Mouse (Mus musculus): ENCODE results near the gene Krt27. TPM values are rescaled to one million over a fixed set of nuclear protein-coding genes. Genes with fewer than 3 reads are reported as not detected.

The Krt27 gene
- total RNA-seq (2012; rRNA removed), result not detected in 2 replicates
- total RNA-seq (2014; rRNA removed), result not detected in 2 replicates
- polyA plus RNA-seq (2012; ENCODE audit: insufficient read length, low read depth), result not detected in 2 replicates

GRCm38 (mm10) chr11:99351004-99351403, at the start of gene Krt27:
Krt27 (minus strand) TSS chr11:99351104.
- peaks cover 0 to 3% of the 10 kb centered on the region in 2 experiments; a peak in 2 of 4 replicates for H3K4me1 ChIP-seq (ENCODE audit: control insufficient read depth in 1 of 2, insufficient read depth in 2 of 2)
- no peak for DNase-seq (ENCODE audit: extremely low read depth)
- in situ Hi-C loops (cut with MboI; ENCODE audit: low pct_ligation_motif_present, low pct_unique_long_range_greater_than_20kb, low sequenced_read_pairs), result loop anchor here (5.0 kb wide), 1 partner anchor 34 kb away; no protein-coding TSS in a partner anchor

GRCm38 (mm10) chr11:99399956-99400549, 49.1 kb upstream of the Krt27 start:
- H3K4me3 ChIP-seq (replicated peaks in 1 of 3; ENCODE audit: low read depth in 2 of 3, low read length in 2 of 3, poor library complexity in 1 of 3), result no peak overlapping the region
- H3K27ac ChIP-seq (ENCODE audit: insufficient read depth, low read depth), result no peak overlapping the region
- TF ChIP-seq MAFK (IDR thresholded peaks at IDR 0.05; ENCODE audit: insufficient replicate concordance, low read length) (no peak), E2F4 (IDR thresholded peaks at IDR 0.05; ENCODE audit: insufficient replicate concordance, low read depth, low read length) (no peak), JUND (conservative IDR thresholded peaks at IDR 0.05; ENCODE audit: low read depth, low read length) (no peak), CHD1 (IDR thresholded peaks at IDR 0.05; ENCODE audit: low read depth, low read length) (no peak), IRF4 (IDR thresholded peaks at IDR 0.05; ENCODE audit: low read depth, low read length) (no peak), POLR2AphosphoS2 (IDR thresholded peaks at IDR 0.05; ENCODE audit: low read depth, low read length) (no peak), TCF12 (IDR thresholded peaks at IDR 0.05; ENCODE audit: low read depth, low read length) (no peak), ZC3H11A (IDR thresholded peaks at IDR 0.05; ENCODE audit: low read depth, low read length) (no peak), HCFC1 (IDR thresholded peaks at IDR 0.05; ENCODE audit: low read depth, low read length) (no peak), NRF1 (IDR thresholded peaks at IDR 0.05; ENCODE audit: low read depth, low read length) (no peak), MXI1 (IDR thresholded peaks at IDR 0.05; ENCODE audit: low read depth, low read length) (no peak), ZKSCAN1 (IDR thresholded peaks at IDR 0.05; ENCODE audit: borderline replicate concordance, low read depth, low read length) (no peak)
- H3K4me2 ChIP-seq (ENCODE audit: insufficient read depth, low read depth, poor library complexity, severe bottlenecking), result no peak overlapping the region
- dilution Hi-C loops (cut with MboI; ENCODE audit: extremely low pct_ligation_motif_present, extremely low pct_unique_long_range_greater_than_20kb, low sequenced_read_pairs), result no loop called here
- no peak for DNase-seq (ENCODE audit: extremely low read depth)
- peaks cover 0 to 3% of the 10 kb centered on the region in 2 experiments; a peak in 1 of 4 replicates for H3K4me1 ChIP-seq (ENCODE audit: control insufficient read depth in 1 of 2, insufficient read depth in 2 of 2)
- no peak overlapping the region for H3K9ac ChIP-seq (ENCODE audit: insufficient read depth, low read depth)
- H3K9me3 ChIP-seq (replicated peaks; ENCODE audit: low read length), result no peaks in the 10 kb centered on the region
- no peaks in the 10 kb centered on the region for H3K79me2 ChIP-seq (replicated peaks; ENCODE audit: control insufficient read depth, extremely low read depth, insufficient read depth, poor library complexity, severe bottlenecking)
- in situ Hi-C loops (cut with MboI; ENCODE audit: low pct_ligation_motif_present, low pct_unique_long_range_greater_than_20kb, low sequenced_read_pairs), result loop anchor here (25.0 kb wide), 1 partner anchor 887 kb away; no protein-coding TSS in a partner anchor
- H3K27me3 ChIP-seq (replicated peaks), result peaks cover 82% of the 10 kb centered on the region
- H3K36me3 ChIP-seq (replicated peaks in 1 of 2; ENCODE audit: control insufficient read depth in 1 of 2, insufficient read depth in 1 of 2, low read length in 1 of 2), result no peaks in the 10 kb centered on the region

More at GRCm38 (mm10) chr11:99351004-99351403, at the start of gene Krt27:
- dilution Hi-C loops (cut with MboI; ENCODE audit: extremely low pct_ligation_motif_present, extremely low pct_unique_long_range_greater_than_20kb, low sequenced_read_pairs), result no loop called here
- Histone ChIP-seq H3K9ac (ENCODE audit: insufficient read depth, low read depth) (no peak within 1 kb of the TSS), H3K27me3 (replicated peaks) (peaks cover 86% of the 10 kb centered on the region), H3K36me3 (replicated peaks in 1 of 2; ENCODE audit: control insufficient read depth in 1 of 2, insufficient read depth in 1 of 2, low read length in 1 of 2) (no peaks in the 10 kb centered on the region), H3K9me3 (replicated peaks; ENCODE audit: low read length) (peaks cover 2% of the 10 kb centered on the region), H3K4me2 (ENCODE audit: insufficient read depth, low read depth, poor library complexity, severe bottlenecking) (no peak within 1 kb of the TSS), H3K4me3 (replicated peaks in 1 of 3; ENCODE audit: low read depth in 2 of 3, low read length in 2 of 3, poor library complexity in 1 of 3) (no peak within 1 kb of the TSS), H3K27ac (ENCODE audit: insufficient read depth, low read depth) (no peak within 1 kb of the TSS), H3K79me2 (replicated peaks; ENCODE audit: control insufficient read depth, extremely low read depth, insufficient read depth, poor library complexity, severe bottlenecking) (no peaks in the 10 kb centered on the region)
- no peak for TF ChIP-seq MAFK (IDR thresholded peaks at IDR 0.05; ENCODE audit: insufficient replicate concordance, low read length)
